Mouse (Mus musculus): ENCODE measurements around the gene Cdkl2.
A peak's percentile ranks its signal among the peaks of the same experiment; 100 is the strongest.

The Cdkl2 gene

GRCm38 (mm10) chr5:91991191-91991937 lies 52.3 kb downstream of the Cdkl2 start:
- no peak for DNase-seq

- no peak for DNase-seq
Measured at GRCm38 (mm10) chr5:91989261-91989660, 54.4 kb downstream of the Cdkl2 start.

GRCm38 (mm10) chr5:91987799-91988198 lies 55.9 kb downstream of the Cdkl2 start:
- no peak for DNase-seq

- DNase-seq, result no peak
Measured at GRCm38 (mm10) chr5:91987236-91987635, 56.4 kb downstream of the Cdkl2 start, which contains the start of gene Odaph. Gene Odaph (plus strand): TSS chr5:91987475.

- DNase-seq, result no peak
Measured at GRCm38 (mm10) chr5:91985721-91986120, 58.0 kb downstream of the Cdkl2 start.

- DNase-seq, result no peak
Measured at GRCm38 (mm10) chr5:91983490-91983889, 60.2 kb downstream of the Cdkl2 start.

GRCm38 (mm10) chr5:91981176-91981840 lies 62.4 kb downstream of the Cdkl2 start:
- DNase-seq, result no peak

- no peak for DNase-seq
Measured at GRCm38 (mm10) chr5:91977397-91977770, 66.3 kb downstream of the Cdkl2 start.

GRCm38 (mm10) chr5:91976566-91977396 lies 66.9 kb downstream of the Cdkl2 start:
- DNase-seq, result no peak

- DNase-seq, result no peak
Measured at GRCm38 (mm10) chr5:91975758-91976157, 67.9 kb downstream of the Cdkl2 start.

GRCm38 (mm10) chr5:91974002-91974401 lies 69.7 kb downstream of the Cdkl2 start:
- DNase-seq, result no peak

- DNase-seq, result no peak
Measured at GRCm38 (mm10) chr5:91972046-91972445, 71.6 kb downstream of the Cdkl2 start.

GRCm38 (mm10) chr5:91962639-91963440 lies 80.8 kb downstream of the Cdkl2 start, which contains the start of gene Rchy1:
Gene Rchy1 (minus strand): TSS chr5:91963068.
- peak; percentile 96 for DNase-seq

- DNase-seq, result no peak
Measured at GRCm38 (mm10) chr5:91962259-91962638, 81.4 kb downstream of the Cdkl2 start.

GRCm38 (mm10) chr5:91961370-91961769 lies 82.3 kb downstream of the Cdkl2 start:
- DNase-seq, result peak; percentile 37

- peak; percentile 33 for DNase-seq
Measured at GRCm38 (mm10) chr5:91960606-91961254, 83.0 kb downstream of the Cdkl2 start.

GRCm38 (mm10) chr5:91959986-91960385 lies 83.7 kb downstream of the Cdkl2 start:
- no peak for DNase-seq

- DNase-seq, result no peak
Measured at GRCm38 (mm10) chr5:91959096-91959495, 84.6 kb downstream of the Cdkl2 start.

GRCm38 (mm10) chr5:91956991-91957760 lies 86.5 kb downstream of the Cdkl2 start:
- DNase-seq, result no peak
